Mouse (Mus musculus): ENCODE results near the gene Gm15080. TPM values are rescaled to one million over a fixed set of nuclear protein-coding genes. Genes with fewer than 3 reads are reported as not detected.
"Not testable (repeated sequence)": the region's sequence is repeated elsewhere in the genome, so short reads cannot be mapped to it uniquely, and the experiment has no call there.

The Gm15080 gene
- not detected for total RNA-seq (2021)
- long read RNA-seq, experiment 1: 0 reads
- long read RNA-seq, experiment 2: 0 reads

DNA sequence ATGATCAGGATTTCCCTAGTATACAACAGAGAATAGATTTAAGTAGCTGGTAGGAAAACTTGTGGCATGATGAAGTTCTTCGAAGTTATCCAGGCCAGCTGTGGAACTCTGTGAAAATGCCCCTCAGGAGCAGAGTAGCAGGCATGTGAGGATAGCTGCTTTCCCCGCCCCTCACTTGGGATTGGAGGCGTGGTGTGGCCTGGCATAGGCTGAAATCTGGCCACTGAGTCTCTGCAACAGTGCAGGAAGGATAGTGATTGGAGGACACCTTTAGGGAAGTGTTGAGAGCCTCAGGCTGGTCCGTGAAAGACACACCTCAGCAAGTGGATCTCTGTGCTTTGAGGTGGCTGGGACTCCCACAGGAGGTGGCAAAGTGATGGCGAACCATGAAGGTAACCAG lies at the start of gene Gm15080:
TSS of gene Gm15080 (plus strand) at position 301 of the 400 bp plus-strand sequence.
- DNase-seq (ENCODE audit: low spot score in 2 of 2): not testable (repeated sequence)

Other genes with a start within 250 kb of the Gm15080 start
- not detected for gene Gm15128, start 227.0 kb upstream of the Gm15080 start, total RNA-seq (2021)
- not detected for gene Gm15107, start 187.7 kb downstream of the Gm15080 start, total RNA-seq (2021)